Mouse (Mus musculus): ENCODE data around the gene Tfe3. TPM values are rescaled to one million over a fixed set of nuclear protein-coding genes. Genes with fewer than 3 reads are reported as not detected.
A peak's percentile ranks its signal among the peaks of the same experiment; 100 is the strongest.

Gene Tfe3
- polyA plus RNA-seq, 1 experiment from 2014 or later, result 27.1 TPM

- Histone ChIP-seq H3K4me1 (replicated peaks; ENCODE audit: control insufficient read depth, insufficient read depth, low read length) (0 out of 2 replicates have a peak, but pooled peaks cover 3% of the 10 kb centered on the region), H3K9me3 (ENCODE audit: control insufficient read depth, low read length) (no peaks in the 10 kb centered on the region), H3K27me3 (ENCODE audit: control insufficient read depth, insufficient read depth, low read depth, low read length) (no peaks in the 10 kb centered on the region), H3K4me2 (ENCODE audit: low read depth, low read length) (no peak overlapping the region), H3K36me3 (ENCODE audit: control insufficient read depth, insufficient read depth, low read length) (peaks cover 5% of the 10 kb centered on the region), H3K9ac (ENCODE audit: low read length) (no peak overlapping the region), H3K27ac (ENCODE audit: low read length) (no peak overlapping the region), H3K4me3 (ENCODE audit: low read length) (no peak overlapping the region)
- ATAC-seq (ENCODE audit: low read depth), result no peak
- 87% methylated on average over 12 of the region's 12 CpGs for WGBS
Observed at GRCm38 (mm10) chrX:7725841-7726240, 36.5 kb upstream of the Tfe3 start.

DNA sequence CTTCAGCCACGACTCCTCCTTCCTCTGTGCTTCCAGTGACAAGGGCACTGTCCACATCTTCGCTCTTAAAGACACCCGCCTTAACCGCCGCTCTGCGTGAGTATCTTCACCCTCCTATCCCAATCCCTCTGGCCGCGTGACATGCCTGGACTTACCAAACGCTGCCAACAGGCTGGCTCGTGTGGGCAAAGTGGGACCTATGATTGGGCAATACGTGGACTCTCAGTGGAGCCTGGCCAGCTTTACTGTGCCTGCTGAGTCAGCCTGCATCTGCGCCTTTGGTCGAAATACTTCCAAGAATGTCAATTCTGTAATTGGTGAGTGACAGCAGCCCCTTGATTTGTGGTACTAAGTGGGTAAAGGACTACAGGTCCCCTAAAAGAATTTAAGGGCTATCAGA is 35.2 kb upstream of the Tfe3 start:
- 83% methylated on average over 13 of the region's 13 CpGs for WGBS
- H3K4me1 ChIP-seq (replicated peaks; ENCODE audit: control insufficient read depth, insufficient read depth, low read length), result 0 out of 2 replicates have a peak, but pooled peaks cover 3% of the 10 kb centered on the region

GRCm38 (mm10) chrX:7728215-7728921 is 34.0 kb upstream of the Tfe3 start, which contains the start of gene Praf2:
Praf2 (plus strand) TSS chrX:7728439.
- Histone ChIP-seq H3K36me3 (ENCODE audit: control insufficient read depth, insufficient read depth, low read length) (peaks cover 5% of the 10 kb centered on the region), H3K27ac (ENCODE audit: low read length) (peak within 1 kb of the TSS; percentile 67), H3K27me3 (ENCODE audit: control insufficient read depth, insufficient read depth, low read depth, low read length) (no peaks in the 10 kb centered on the region), H3K9me3 (ENCODE audit: control insufficient read depth, low read length) (no peaks in the 10 kb centered on the region), H3K9ac (ENCODE audit: low read length) (peak within 1 kb of the TSS; percentile 64), H3K4me2 (ENCODE audit: low read depth, low read length) (peak within 1 kb of the TSS; percentile 57), H3K4me3 (ENCODE audit: low read length) (peak within 1 kb of the TSS; percentile 53), H3K4me1 (replicated peaks; ENCODE audit: control insufficient read depth, insufficient read depth, low read length) (no peaks in the 10 kb centered on the region)
- peak; percentile 91 for ATAC-seq (ENCODE audit: low read depth)
- WGBS, result 15% methylated on average over 41 of the region's 42 CpGs

More for the DNA sequence above, 35.2 kb upstream of the Tfe3 start:
- Histone ChIP-seq H3K4me2 (ENCODE audit: low read depth, low read length) (no peak overlapping the region), H3K27ac (ENCODE audit: low read length) (no peak overlapping the region), H3K27me3 (ENCODE audit: control insufficient read depth, insufficient read depth, low read depth, low read length) (no peaks in the 10 kb centered on the region), H3K9ac (ENCODE audit: low read length) (no peak overlapping the region), H3K9me3 (ENCODE audit: control insufficient read depth, low read length) (no peaks in the 10 kb centered on the region), H3K4me3 (ENCODE audit: low read length) (no peak overlapping the region), H3K36me3 (ENCODE audit: control insufficient read depth, insufficient read depth, low read length) (peaks cover 5% of the 10 kb centered on the region)
- ATAC-seq (ENCODE audit: low read depth), result no peak

DNA sequence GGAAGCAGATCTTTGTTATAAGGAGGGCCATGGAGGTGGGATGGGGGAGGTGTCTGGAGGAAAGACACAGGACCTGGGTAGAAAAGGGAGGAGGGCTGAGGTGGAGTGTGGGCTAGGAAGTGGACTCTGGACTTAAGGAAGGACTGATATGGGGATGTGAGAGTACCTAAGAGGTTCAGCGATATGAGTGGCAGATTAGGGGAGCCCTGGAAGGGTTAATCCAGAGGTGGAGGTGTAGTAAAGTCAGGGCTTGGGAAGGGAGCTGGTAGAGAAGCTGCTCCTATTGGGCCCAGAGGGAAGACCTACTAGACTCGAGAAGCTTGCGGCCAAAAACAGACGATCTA is 33.5 kb upstream of the Tfe3 start:
- 30% methylated on average over 4 of the region's 4 CpGs for WGBS
- H3K9me3 ChIP-seq (ENCODE audit: control insufficient read depth, low read length), result no peaks in the 10 kb centered on the region
- no peaks in the 10 kb centered on the region for H3K4me1 ChIP-seq (replicated peaks; ENCODE audit: control insufficient read depth, insufficient read depth, low read length)
- peak overlapping the region; percentile 64 for H3K9ac ChIP-seq (ENCODE audit: low read length)
- no peak for ATAC-seq (ENCODE audit: low read depth)
- peak overlapping the region; percentile 57 for H3K4me2 ChIP-seq (ENCODE audit: low read depth, low read length)
- H3K27me3 ChIP-seq (ENCODE audit: control insufficient read depth, insufficient read depth, low read depth, low read length), result no peaks in the 10 kb centered on the region
- H3K27ac ChIP-seq (ENCODE audit: low read length), result no peak overlapping the region
- peak overlapping the region; percentile 53 for H3K4me3 ChIP-seq (ENCODE audit: low read length)
- H3K36me3 ChIP-seq (ENCODE audit: control insufficient read depth, insufficient read depth, low read length), result peaks cover 5% of the 10 kb centered on the region

GRCm38 (mm10) chrX:7733571-7734156 is 28.7 kb upstream of the Tfe3 start:
- Histone ChIP-seq H3K4me1 (replicated peaks; ENCODE audit: control insufficient read depth, insufficient read depth, low read length) (no peaks in the 10 kb centered on the region), H3K4me3 (ENCODE audit: low read length) (no peak overlapping the region), H3K36me3 (ENCODE audit: control insufficient read depth, insufficient read depth, low read length) (no peaks in the 10 kb centered on the region; the same call in 1 of the 2 replicates), H3K9me3 (ENCODE audit: control insufficient read depth, low read length) (no peaks in the 10 kb centered on the region), H3K27me3 (ENCODE audit: control insufficient read depth, insufficient read depth, low read depth, low read length) (no peaks in the 10 kb centered on the region), H3K27ac (ENCODE audit: low read length) (no peak overlapping the region), H3K9ac (ENCODE audit: low read length) (0 out of 2 replicates have a peak overlapping the region, but pooled peaks have one; percentile 23), H3K4me2 (ENCODE audit: low read depth, low read length) (no peak overlapping the region)
- 34% methylated on average over 22 of the region's 26 CpGs for WGBS
- peak; percentile 32; the same call in 1 of the 2 replicates for ATAC-seq (ENCODE audit: low read depth)

DNA sequence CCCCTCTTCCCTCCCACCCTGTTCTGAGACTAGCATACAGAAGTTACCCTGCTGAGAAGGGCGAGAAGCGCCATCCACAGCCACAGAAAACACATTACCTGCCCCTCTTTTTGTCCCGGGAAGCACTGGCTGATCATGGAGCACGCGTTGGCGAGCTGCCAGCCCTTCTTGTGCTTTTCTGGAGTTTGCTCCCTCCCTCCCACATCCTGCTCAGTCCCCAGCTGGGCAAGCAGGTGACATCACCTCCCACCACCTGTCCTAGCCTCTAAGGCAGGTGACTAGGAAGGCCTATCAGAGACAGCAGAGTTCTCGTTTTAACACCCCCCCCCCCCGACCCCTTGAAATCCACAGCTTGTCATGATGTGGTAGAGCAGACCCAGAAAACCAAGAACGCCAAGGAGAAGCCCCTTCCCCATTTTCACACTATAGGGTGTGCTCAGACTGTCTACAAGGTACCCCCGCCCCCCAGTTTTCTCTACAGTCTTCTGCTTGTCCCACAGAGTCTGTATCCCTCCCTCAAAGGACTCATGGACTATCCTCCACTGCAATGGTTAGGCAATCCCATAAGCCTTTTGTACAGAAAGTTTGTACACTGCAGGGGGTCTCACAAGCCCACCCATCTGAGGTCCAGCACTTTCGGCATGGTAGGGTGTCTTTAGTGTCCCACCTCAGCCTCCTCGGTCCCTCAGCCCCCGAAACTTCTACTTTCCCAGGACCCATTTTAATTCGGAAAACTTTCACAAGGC is 22.9 kb upstream of the Tfe3 start:
- H3K4me2 ChIP-seq (ENCODE audit: low read depth, low read length), result peak overlapping the region; percentile 46
- no peaks in the 10 kb centered on the region for H3K4me1 ChIP-seq (replicated peaks; ENCODE audit: control insufficient read depth, insufficient read depth, low read length)
- no peaks in the 10 kb centered on the region; the same call in 1 of the 2 replicates for H3K36me3 ChIP-seq (ENCODE audit: control insufficient read depth, insufficient read depth, low read length)
- peak overlapping the region; percentile 80 for H3K27ac ChIP-seq (ENCODE audit: low read length)
- peak overlapping the region; percentile 41 for H3K4me3 ChIP-seq (ENCODE audit: low read length)
- no peaks in the 10 kb centered on the region for H3K9me3 ChIP-seq (ENCODE audit: control insufficient read depth, low read length)
- ATAC-seq (ENCODE audit: low read depth), result peak; percentile 67; the same call in 1 of the 2 replicates
- H3K9ac ChIP-seq (ENCODE audit: low read length), result 0 out of 2 replicates have a peak overlapping the region, but pooled peaks have one; percentile 1
- WGBS, result 60% methylated on average over 14 of the region's 14 CpGs
- no peaks in the 10 kb centered on the region for H3K27me3 ChIP-seq (ENCODE audit: control insufficient read depth, insufficient read depth, low read depth, low read length)

DNA sequence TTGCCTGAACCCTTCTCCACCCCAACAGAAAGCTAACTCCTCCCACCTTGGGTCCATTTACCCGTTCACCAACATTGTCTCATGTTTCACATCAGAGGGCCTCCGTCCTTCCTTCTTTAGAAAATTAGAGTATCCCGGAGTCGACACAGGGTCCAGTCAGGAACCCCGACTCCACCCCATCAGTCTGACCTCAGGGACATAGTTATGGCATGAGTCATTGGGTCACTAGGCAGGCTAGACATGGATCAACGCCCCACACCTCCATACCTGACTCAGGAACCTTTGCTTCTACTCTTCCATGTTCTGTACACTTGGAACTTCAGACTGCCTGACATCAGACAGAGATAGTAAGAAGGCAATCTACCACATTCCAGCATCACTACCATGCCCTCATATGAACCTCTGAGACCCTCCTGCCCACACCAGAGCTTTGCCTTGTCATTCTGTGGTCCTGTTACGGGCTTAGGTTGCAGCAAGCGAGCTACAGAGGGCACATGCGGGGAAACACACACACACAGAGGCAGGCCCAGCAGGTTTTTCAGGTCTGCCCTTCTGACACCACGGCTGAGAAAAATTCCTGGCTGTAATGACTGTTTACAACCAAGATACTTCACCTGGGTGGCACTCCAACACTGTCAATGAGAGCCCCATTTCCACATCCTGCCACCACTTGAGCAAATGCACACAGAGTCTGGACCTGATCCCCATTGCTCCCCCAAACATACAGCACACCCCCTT is 22.1 kb upstream of the Tfe3 start:
- peak; percentile 83 for ATAC-seq (ENCODE audit: low read depth)
- H3K9ac ChIP-seq (ENCODE audit: low read length), result no peak overlapping the region
- H3K4me2 ChIP-seq (ENCODE audit: low read depth, low read length), result peak overlapping the region; percentile 46
- 37% methylated on average over 10 of the region's 10 CpGs for WGBS
- H3K27me3 ChIP-seq (ENCODE audit: control insufficient read depth, insufficient read depth, low read depth, low read length), result no peaks in the 10 kb centered on the region
- H3K36me3 ChIP-seq (ENCODE audit: control insufficient read depth, insufficient read depth, low read length), result no peaks in the 10 kb centered on the region; the same call in 1 of the 2 replicates
- H3K9me3 ChIP-seq (ENCODE audit: control insufficient read depth, low read length), result no peaks in the 10 kb centered on the region
- peak overlapping the region; percentile 80 for H3K27ac ChIP-seq (ENCODE audit: low read length)
- no peaks in the 10 kb centered on the region for H3K4me1 ChIP-seq (replicated peaks; ENCODE audit: control insufficient read depth, insufficient read depth, low read length)
- peak overlapping the region; percentile 41 for H3K4me3 ChIP-seq (ENCODE audit: low read length)

DNA sequence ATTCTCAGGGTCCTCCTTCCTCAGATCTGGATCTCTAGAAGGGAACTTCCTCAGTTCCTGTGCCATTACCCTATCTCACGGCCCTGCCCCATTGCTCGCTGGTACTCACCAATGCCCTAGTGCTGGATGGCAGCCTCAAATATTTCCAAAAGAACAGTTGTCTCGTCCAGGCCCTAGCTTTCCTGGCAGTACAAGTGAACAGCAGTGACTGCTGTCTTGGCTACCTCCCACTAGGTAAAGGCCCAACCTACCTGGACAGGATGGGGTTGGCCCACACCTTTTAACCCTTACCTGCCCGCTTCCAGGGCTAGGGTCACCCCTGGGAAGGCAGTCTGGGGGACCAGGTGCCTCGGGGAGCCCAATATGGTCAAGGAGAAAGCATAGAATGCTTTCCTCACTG is 21.3 kb upstream of the Tfe3 start:
- Histone ChIP-seq H3K27me3 (ENCODE audit: control insufficient read depth, insufficient read depth, low read depth, low read length) (no peaks in the 10 kb centered on the region), H3K9me3 (ENCODE audit: control insufficient read depth, low read length) (no peaks in the 10 kb centered on the region), H3K36me3 (ENCODE audit: control insufficient read depth, insufficient read depth, low read length) (no peaks in the 10 kb centered on the region; the same call in 1 of the 2 replicates), H3K4me3 (ENCODE audit: low read length) (peak overlapping the region; percentile 41), H3K4me2 (ENCODE audit: low read depth, low read length) (peak overlapping the region; percentile 30; the same call in 1 of the 2 replicates), H3K4me1 (replicated peaks; ENCODE audit: control insufficient read depth, insufficient read depth, low read length) (no peaks in the 10 kb centered on the region), H3K9ac (ENCODE audit: low read length) (peak overlapping the region; percentile 35; the same call in 1 of the 2 replicates), H3K27ac (ENCODE audit: low read length) (peak overlapping the region; percentile 79)
- peak; percentile 64 for ATAC-seq (ENCODE audit: low read depth)
- WGBS, result 46% methylated on average over 5 of the region's 5 CpGs
